Mouse (Mus musculus) thymus, adult 2 months (tissue): ENCODE data around the gene Cntn5. TPM values are rescaled to one million over a fixed set of nuclear protein-coding genes. Genes with fewer than 3 reads are reported as not detected.

Experiments used
- DNase-seq: peaks from one replicate; pipeline ENCODE4 v3.0.0; 2021
- H3K27ac ChIP-seq: fragments of 200-500 bp; 2 replicates; pipeline ENCODE4 v1.5.1; 2012; ENCODE audit warnings: low read length, control low read depth; ENCODE audit not compliant: control insufficient read depth, insufficient read depth
- H3K27me3 ChIP-seq: fragments of 200-500 bp; 2 replicates; pipeline ENCODE4 v1.6.1; 2012; ENCODE audit warnings: mild to moderate bottlenecking, low read length, moderate library complexity, mixed read lengths; ENCODE audit not compliant: control insufficient read depth, insufficient read depth
- H3K36me3 ChIP-seq: fragments of 200-500 bp; 2 replicates; pipeline ENCODE4 v1.6.1; 2012; ENCODE audit warnings: mild to moderate bottlenecking, low read length, moderate library complexity; ENCODE audit not compliant: control insufficient read depth, insufficient read depth
- H3K4me1 ChIP-seq: fragments of 200-500 bp; replicated peaks from 2 replicates; pipeline ENCODE4 v1.6.1; 2012; ENCODE audit warnings: low read length; ENCODE audit not compliant: control insufficient read depth, insufficient read depth
- H3K4me3 ChIP-seq: fragments of 200-500 bp; 2 replicates; pipeline ENCODE4 v1.5.1; 2012; ENCODE audit warnings: mild to moderate bottlenecking, low read length, control low read depth, moderate library complexity; ENCODE audit not compliant: control insufficient read depth, insufficient read depth
- CTCF ChIP-seq: fragments of 200-500 bp; IDR thresholded peaks from 2 replicates; pipeline ENCODE4 v1.5.1; 2012; ENCODE audit warnings: mild to moderate bottlenecking, control low read depth, low read length, moderate library complexity, borderline replicate concordance; ENCODE audit not compliant: control insufficient read depth, poor library complexity, insufficient read depth; ENCODE audit errors: extremely low read depth
- POLR2A ChIP-seq: fragments of 200-500 bp; IDR thresholded peaks from 2 replicates; pipeline ENCODE4 v1.6.1; 2012; ENCODE audit warnings: mild to moderate bottlenecking, low read length, control low read depth, moderate library complexity; ENCODE audit not compliant: control insufficient read depth, poor library complexity, insufficient read depth; ENCODE audit errors: extremely low read depth
- WGBS: fragments of 180-500 bp; shearing (Covaris S2); methylation state at CpG from one replicate; pipeline ENCODE4 v1.1.7; 2018; 5-methylcytosine and 5-hydroxymethylcytosine counted together
- polyA plus RNA-seq: library from polyadenylated mRNA; depleted of rRNA; stranded (reverse); fragments of >200 nt; gene quantifications from 2 replicates; pipeline ENCODE4 v1.2.3, GENCODE M21; 2012

The Cntn5 gene
- polyA plus RNA-seq, 1 experiment: not detected

DNA sequence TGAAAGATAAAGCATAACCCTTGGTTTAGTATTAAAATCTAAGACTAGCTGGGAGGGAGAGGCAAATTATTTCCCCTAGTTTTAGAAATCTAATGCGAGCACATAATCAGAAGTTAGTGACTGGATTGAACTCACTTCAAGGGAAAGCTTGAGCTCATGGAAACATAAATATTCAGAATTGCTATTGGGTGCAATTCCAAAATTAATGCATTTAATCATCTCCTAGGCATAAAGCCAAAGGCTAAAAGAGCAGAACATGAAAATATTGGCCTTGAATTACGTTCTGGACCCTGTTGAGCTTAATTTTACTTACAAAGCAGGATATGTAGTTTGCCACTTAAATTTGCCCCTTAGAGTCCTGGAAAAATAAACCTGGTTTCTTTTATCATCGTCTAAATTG lies 1124.9 kb downstream of the Cntn5 start:
- Histone ChIP-seq H3K36me3 (no peaks in the 10 kb centered on the region), H3K4me3 (no peak overlapping the region), H3K27me3 (no peaks in the 10 kb centered on the region), H3K4me1 (no peaks in the 10 kb centered on the region), H3K27ac (no peak overlapping the region)
- TF ChIP-seq POLR2A: no peak
- TF ChIP-seq CTCF: no peak
- DNase-seq: no peak
- 81% methylated on average over 3 of the region's 3 CpGs for WGBS

GRCm38 (mm10) chr9:9770777-9771176 lies 1133.8 kb downstream of the Cntn5 start:
- H3K27me3 ChIP-seq: no peaks in the 10 kb centered on the region
- WGBS: 80% methylated on average over 2 of the region's 2 CpGs
- H3K4me3 ChIP-seq: no peak overlapping the region
- TF ChIP-seq CTCF: no peak
- no peak for TF ChIP-seq POLR2A
- H3K4me1 ChIP-seq: no peaks in the 10 kb centered on the region
- no peak for DNase-seq
- H3K36me3 ChIP-seq: no peaks in the 10 kb centered on the region
- H3K27ac ChIP-seq: no peak overlapping the region

GRCm38 (mm10) chr9:9769659-9770058 lies 1134.9 kb downstream of the Cntn5 start:
- no peak for DNase-seq
- no peak for TF ChIP-seq POLR2A
- TF ChIP-seq CTCF: no peak
- no peaks in the 10 kb centered on the region for H3K27me3 ChIP-seq
- H3K36me3 ChIP-seq: no peaks in the 10 kb centered on the region
- H3K4me1 ChIP-seq: no peaks in the 10 kb centered on the region
- no peak overlapping the region for H3K4me3 ChIP-seq
- no peak overlapping the region for H3K27ac ChIP-seq

DNA sequence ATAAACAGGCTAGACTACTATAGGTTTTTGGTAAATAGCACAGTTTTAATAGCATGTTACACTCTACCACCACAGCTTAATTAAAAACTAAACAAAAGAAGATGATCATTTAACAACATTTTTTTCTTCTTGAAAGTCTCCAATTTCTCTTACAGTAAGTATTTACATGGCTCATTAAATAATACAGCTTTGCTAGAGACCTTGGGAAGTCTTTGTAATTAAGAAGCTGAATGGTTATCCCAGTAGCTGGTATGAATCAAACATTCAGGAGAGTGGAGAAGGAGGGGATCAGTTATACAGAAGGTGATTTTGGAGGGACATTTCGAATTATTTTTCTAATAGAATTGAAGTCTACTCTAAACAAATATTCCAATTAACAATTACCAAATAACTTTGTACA lies 1186.4 kb downstream of the Cntn5 start:
- no peak for DNase-seq
- Histone ChIP-seq H3K27me3 (no peaks in the 10 kb centered on the region), H3K36me3 (no peaks in the 10 kb centered on the region), H3K27ac (no peak overlapping the region), H3K4me3 (no peak overlapping the region), H3K4me1 (no peaks in the 10 kb centered on the region)
- TF ChIP-seq CTCF (no peak), POLR2A (no peak)
- WGBS: 78% methylated on average over 1 of the region's 1 CpGs

DNA sequence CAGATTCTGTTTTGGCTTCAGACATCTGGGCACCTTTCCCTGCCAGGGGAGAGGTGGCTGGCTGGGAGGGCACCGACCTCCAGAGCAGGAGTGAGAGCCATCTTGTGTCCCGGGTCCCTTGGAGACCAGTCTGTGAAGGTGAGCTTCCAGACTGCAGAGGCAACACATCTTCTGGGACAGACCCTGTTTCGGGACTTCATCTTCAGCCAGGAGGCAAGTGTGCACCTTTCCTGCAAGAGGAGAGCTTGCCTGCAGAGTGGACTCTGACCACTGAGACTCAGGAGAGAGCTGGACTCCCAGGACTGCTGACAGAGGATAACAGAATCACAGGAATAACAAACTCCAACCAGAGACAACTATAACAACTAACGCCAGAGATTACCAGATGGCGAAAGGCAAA lies 1195.9 kb downstream of the Cntn5 start:
- DNase-seq: no peak
- no peak for TF ChIP-seq CTCF
- no peak for TF ChIP-seq POLR2A
- no peak overlapping the region for H3K27ac ChIP-seq
- no peaks in the 10 kb centered on the region for H3K4me1 ChIP-seq
- no peaks in the 10 kb centered on the region for H3K36me3 ChIP-seq
- WGBS: 91% methylated on average over 5 of the region's 5 CpGs
- no peaks in the 10 kb centered on the region for H3K27me3 ChIP-seq
- no peak overlapping the region for H3K4me3 ChIP-seq

DNA sequence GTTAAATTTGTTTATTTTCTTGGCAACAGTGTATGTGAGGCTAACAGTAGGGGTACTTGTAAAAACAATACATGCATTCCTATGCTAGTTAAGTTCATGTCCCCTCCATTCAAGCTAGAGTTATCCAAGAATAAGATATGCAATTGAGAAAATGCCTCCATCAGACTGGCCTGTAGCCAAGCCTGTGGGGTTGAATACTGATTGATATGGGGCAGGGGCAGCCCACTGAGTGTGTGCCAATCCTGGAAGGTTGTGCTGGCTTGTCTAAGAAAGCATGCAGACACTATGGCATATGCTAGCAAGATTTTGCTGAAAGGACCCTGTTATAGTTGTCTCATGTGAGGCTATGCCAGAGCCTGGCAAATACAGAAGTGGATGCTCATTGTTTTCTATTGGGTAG lies 1196.8 kb downstream of the Cntn5 start:
- TF ChIP-seq POLR2A (no peak), CTCF (no peak)
- no peak overlapping the region for H3K4me3 ChIP-seq

DNA sequence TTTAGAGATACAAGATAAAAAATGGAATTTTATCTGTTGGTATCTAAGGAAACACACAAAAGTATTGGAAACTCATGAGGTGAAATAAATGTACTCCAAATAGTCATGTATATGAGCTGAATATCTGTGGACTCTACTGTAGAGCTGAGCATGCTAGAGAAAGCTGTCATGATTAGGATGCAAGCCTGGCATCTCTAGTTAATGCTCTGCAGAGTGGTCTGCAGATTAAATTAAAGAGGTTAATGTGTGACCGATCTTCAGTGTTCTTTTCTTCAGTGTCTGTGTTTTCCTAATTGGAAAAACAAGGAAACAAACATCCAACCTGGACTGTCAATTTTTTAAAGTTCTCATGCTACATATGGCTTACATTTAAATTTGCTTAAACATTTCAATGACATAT lies 1199.4 kb downstream of the Cntn5 start:
- H3K36me3 ChIP-seq: no peaks in the 10 kb centered on the region
- DNase-seq: no peak
- H3K27ac ChIP-seq: no peak overlapping the region
- 100% methylated on average over 1 of the region's 1 CpGs for WGBS
- H3K27me3 ChIP-seq: no peaks in the 10 kb centered on the region
- no peak overlapping the region for H3K4me3 ChIP-seq
- no peaks in the 10 kb centered on the region for H3K4me1 ChIP-seq
- no peak for TF ChIP-seq POLR2A
- no peak for TF ChIP-seq CTCF

More for the DNA sequence above, 1196.8 kb downstream of the Cntn5 start:
- Histone ChIP-seq H3K27ac (no peak overlapping the region), H3K36me3 (no peaks in the 10 kb centered on the region), H3K27me3 (no peaks in the 10 kb centered on the region), H3K4me1 (no peaks in the 10 kb centered on the region)
- DNase-seq: no peak
